Mouse (Mus musculus) midbrain, postnatal 0 days (tissue): ENCODE data around the gene Mxi1. TPM values are rescaled to one million over a fixed set of nuclear protein-coding genes. Genes with fewer than 3 reads are reported as not detected.

Source experiments
- ATAC-seq: fragments of 200-750 bp; cut with Nextera tagmentation; 2 replicates; pipeline ENCODE4 v1.8.0; 2017; ENCODE audit warnings: moderate number of reproducible peaks, mild to moderate bottlenecking, moderate TSS enrichment, moderate library complexity; ENCODE audit not compliant: low FRiP score
- DNase-seq: peaks from one replicate; pipeline ENCODE4 v3.0.0-alpha.2; 2015; ENCODE audit warnings: low spot score
- H3K27ac ChIP-seq: fragments of 300-500 bp; sonication (generic); 2 replicates; pipeline ENCODE4 v1.5.1; 2014; ENCODE audit warnings: low read depth, mild to moderate bottlenecking, low read length, mixed read lengths
- H3K27me3 ChIP-seq: fragments of 300-500 bp; sonication (generic); 2 replicates; pipeline ENCODE4 v1.6.1; 2014; ENCODE audit warnings: low read length, control low read depth, mixed read lengths; ENCODE audit not compliant: insufficient read depth
- H3K36me3 ChIP-seq: fragments of 300-500 bp; sonication (generic); 2 replicates; pipeline ENCODE4 v1.6.1; 2014; ENCODE audit warnings: low read length, control low read depth, mixed read lengths; ENCODE audit not compliant: insufficient read depth
- H3K4me1 ChIP-seq: fragments of 300-500 bp; sonication (generic); 2 replicates; pipeline ENCODE4 v1.6.1; 2014; ENCODE audit warnings: mild to moderate bottlenecking, control low read depth, antibody characterized with exemption, low read length, mixed read lengths; ENCODE audit not compliant: insufficient read depth
- H3K4me2 ChIP-seq: fragments of 300-500 bp; sonication (generic); 2 replicates; pipeline ENCODE4 v1.6.1; 2014; ENCODE audit warnings: low read depth, mild to moderate bottlenecking, low read length, mixed read lengths; ENCODE audit not compliant: poor library complexity, severe bottlenecking
- H3K4me3 ChIP-seq: fragments of 300-500 bp; sonication (generic); 2 replicates; pipeline ENCODE4 v1.5.1; 2014; ENCODE audit warnings: low read depth, mild to moderate bottlenecking, low read length, moderate library complexity
- H3K9ac ChIP-seq: fragments of 300-500 bp; sonication (generic); replicated peaks from 2 replicates; pipeline ENCODE4 v1.6.1; 2014; ENCODE audit warnings: mild to moderate bottlenecking, low read length, moderate library complexity, mixed read lengths; ENCODE audit not compliant: poor library complexity, severe bottlenecking
- H3K9me3 ChIP-seq: fragments of 300-500 bp; sonication (generic); 2 replicates; pipeline ENCODE4 v1.6.1; 2016; ENCODE audit warnings: low read length, control low read depth
- CTCF ChIP-seq: IDR thresholded peaks from 2 replicates; pipeline ENCODE4 v1.5.1; 2016; ENCODE audit warnings: antibody characterized with exemption, mild to moderate bottlenecking
- WGBS: fragments of 180-500 bp; shearing (Covaris S2); extraction: QIAGEN DNeasy Blood & Tissue Kit; methylation state at CpG from one replicate; pipeline ENCODE4 v1.1.7; 2014; 5-methylcytosine and 5-hydroxymethylcytosine counted together
- polyA plus RNA-seq: library from polyadenylated mRNA; unstranded; fragments of >200 nt; fragmentation: Nextera tagmentation; extraction: Ambion mirVana; gene quantifications from 2 replicates; pipeline ENCODE4 v1.2.1, GENCODE M21; 2015
- total RNA-seq: library from RNA; depleted of rRNA; stranded (reverse); fragments of >200 nt; gene quantifications from 2 replicates; pipeline ENCODE4 v1.2.3, GENCODE M21; 2014

The Mxi1 gene
- total and polyA plus RNA-seq, 2 experiments from 2014 or later: 37.7 to 49.2 TPM

GRCm38 (mm10) chr19:53324866-53325265 is 14.5 kb downstream of the Mxi1 start:
- Histone ChIP-seq H3K36me3 (no peaks in the 10 kb centered on the region), H3K27ac (no peak overlapping the region), H3K9ac (no peak overlapping the region), H3K4me3 (no peak overlapping the region), H3K4me2 (peak overlapping the region; percentile 65; the same call in 1 of the 2 replicates), H3K9me3 (no peaks in the 10 kb centered on the region), H3K27me3 (no peaks in the 10 kb centered on the region), H3K4me1 (0 out of 2 replicates have a peak, but pooled peaks cover 5% of the 10 kb centered on the region)
- DNase-seq (no peak), ATAC-seq (no peak)
- WGBS: 50% methylated on average over 6 of the region's 6 CpGs
- no peak for TF ChIP-seq CTCF

GRCm38 (mm10) chr19:53325578-53326295 is 15.4 kb downstream of the Mxi1 start:
- H3K9me3 ChIP-seq: no peaks in the 10 kb centered on the region
- TF ChIP-seq CTCF: no peak

GRCm38 (mm10) chr19:53328116-53328515 is 17.8 kb downstream of the Mxi1 start:
- Histone ChIP-seq H3K9me3 (no peaks in the 10 kb centered on the region), H3K4me3 (no peak overlapping the region), H3K27ac (no peak overlapping the region), H3K4me2 (no peak overlapping the region), H3K4me1 (0 out of 2 replicates have a peak, but pooled peaks cover 5% of the 10 kb centered on the region), H3K36me3 (peaks cover 4% of the 10 kb centered on the region; the same call in 1 of the 2 replicates), H3K27me3 (no peaks in the 10 kb centered on the region), H3K9ac (no peak overlapping the region)
- 66% methylated on average over 9 of the region's 9 CpGs for WGBS
- DNase-seq (no peak), ATAC-seq (no peak)
- TF ChIP-seq CTCF: peak; percentile 23

More at GRCm38 (mm10) chr19:53325578-53326295, 15.4 kb downstream of the Mxi1 start:
- H3K27me3 ChIP-seq: no peaks in the 10 kb centered on the region
- peak overlapping the region; percentile 65 for H3K4me2 ChIP-seq
- peak; percentile 73 for DNase-seq
- no peaks in the 10 kb centered on the region for H3K36me3 ChIP-seq
- peak overlapping the region; percentile 33 for H3K4me3 ChIP-seq
- WGBS: 11% methylated on average over 27 of the region's 27 CpGs
- ATAC-seq: no peak
- H3K4me1 ChIP-seq: 0 out of 2 replicates have a peak, but pooled peaks cover 5% of the 10 kb centered on the region
- peak overlapping the region; percentile 37; the same call in 1 of the 2 replicates for H3K9ac ChIP-seq
- peak overlapping the region; percentile 44; the same call in 1 of the 2 replicates for H3K27ac ChIP-seq

- WGBS: under 1% methylated on average over 63 of the region's 106 CpGs
- DNase-seq (peak; percentile 93), ATAC-seq (peak; percentile 86)
- Histone ChIP-seq H3K36me3 (peaks cover 4% of the 10 kb centered on the region; the same call in 1 of the 2 replicates), H3K9me3 (no peaks in the 10 kb centered on the region), H3K4me3 (peak overlapping the region; percentile 84), H3K27me3 (no peaks in the 10 kb centered on the region), H3K27ac (peak overlapping the region; percentile 62), H3K9ac (peak overlapping the region; percentile 67), H3K4me2 (peak overlapping the region; percentile 92), H3K4me1 (0 out of 2 replicates have a peak, but pooled peaks cover 5% of the 10 kb centered on the region)
- TF ChIP-seq CTCF: peak; percentile 75
Observed at GRCm38 (mm10) chr19:53329221-53329991, 19.1 kb downstream of the Mxi1 start.

- Histone ChIP-seq H3K27ac (peak overlapping the region; percentile 62), H3K27me3 (no peaks in the 10 kb centered on the region), H3K9ac (peak overlapping the region; percentile 67), H3K9me3 (no peaks in the 10 kb centered on the region), H3K4me2 (peak overlapping the region; percentile 92), H3K36me3 (peaks cover 4% of the 10 kb centered on the region; the same call in 1 of the 2 replicates), H3K4me1 (0 out of 2 replicates have a peak, but pooled peaks cover 5% of the 10 kb centered on the region), H3K4me3 (peak overlapping the region; percentile 84)
- no peak for TF ChIP-seq CTCF
- peak; percentile 72 for ATAC-seq
- under 1% methylated on average over 29 of the region's 29 CpGs for WGBS
- peak; percentile 71 for DNase-seq
Observed at GRCm38 (mm10) chr19:53329992-53330381, 19.7 kb downstream of the Mxi1 start.
